Mouse (Mus musculus): ENCODE measurements at regions not wholly inside any gene's neighbourhood (a gene's known extent, or its start where the extent isn't known, plus 50 kb on each side); places are given as distances from the start of the nearest gene placed in this dataset.

GRCm38 (mm10) chr9:100404426-100404825 lies 82.2 kb downstream of the Il20rb start:
- no peak for DNase-seq

GRCm38 (mm10) chr9:100400366-100400765 lies 86.2 kb downstream of the Il20rb start:
- DNase-seq, result peak in 1 of 2 experiments; percentile 56

GRCm38 (mm10) chr9:100396340-100396910 lies 90.2 kb downstream of the Il20rb start:
- DNase-seq, result no peak

- peak; percentile 78 to 86 for DNase-seq
These were observed 90.9 kb downstream of the Il20rb start for GRCm38 (mm10) chr9:100395711-100396110.

GRCm38 (mm10) chr9:100394632-100395031 lies 92.0 kb downstream of the Il20rb start:
- DNase-seq, result no peak

GRCm38 (mm10) chr9:100394166-100394565 lies 92.4 kb downstream of the Il20rb start:
- no peak for DNase-seq

GRCm38 (mm10) chr9:100392262-100392661 lies 94.3 kb downstream of the Il20rb start:
- DNase-seq, result no peak

GRCm38 (mm10) chr9:100391566-100392213 lies 94.9 kb downstream of the Il20rb start:
- DNase-seq, result no peak

- DNase-seq, result no peak
These were observed 98.2 kb downstream of the Il20rb start for GRCm38 (mm10) chr9:100388393-100388792.

GRCm38 (mm10) chr9:100387171-100387685 lies 99.4 kb downstream of the Il20rb start:
- DNase-seq, result no peak

- peak; percentile 29 to 70 for DNase-seq
These were observed 104.1 kb downstream of the Il20rb start for GRCm38 (mm10) chr9:100382492-100382891.

- no peak for DNase-seq
These were observed 116.7 kb downstream of the Il20rb start for GRCm38 (mm10) chr9:100369921-100370320.

- DNase-seq, result no peak
These were observed 119.8 kb downstream of the Il20rb start for GRCm38 (mm10) chr9:100366816-100367215.

GRCm38 (mm10) chr9:100359934-100360716 lies 126.5 kb downstream of the Il20rb start:
- peak in 1 of 2 experiments; percentile 26 for DNase-seq

GRCm38 (mm10) chr9:100357553-100357952 lies 129.0 kb downstream of the Il20rb start:
- no peak for DNase-seq

GRCm38 (mm10) chr9:100340796-100341195 lies 145.8 kb downstream of the Il20rb start:
- no peak for DNase-seq

- no peak for DNase-seq
These were observed 178.8 kb downstream of the Il20rb start for GRCm38 (mm10) chr9:100307765-100308164.

- no peak for DNase-seq
These were observed 179.2 kb downstream of the Il20rb start for GRCm38 (mm10) chr9:100307364-100307763.

GRCm38 (mm10) chr9:100303762-100304161 lies 182.8 kb downstream of the Il20rb start:
- DNase-seq, result no peak

- peak in 1 of 2 experiments; percentile 4 for DNase-seq
These were observed 185.0 kb downstream of the Il20rb start for GRCm38 (mm10) chr9:100301613-100302012.

GRCm38 (mm10) chr9:100277361-100277760 lies 209.2 kb downstream of the Il20rb start:
- DNase-seq, result no peak

- no peak for DNase-seq
These were observed 219.8 kb downstream of the Il20rb start for GRCm38 (mm10) chr9:100266528-100267387.

- DNase-seq, result no peak
These were observed 234.2 kb downstream of the Il20rb start for GRCm38 (mm10) chr9:100252409-100252808.

Measured in lung, postnatal 4 days (tissue).